Mouse (Mus musculus) cerebellum, postnatal 10 days (tissue): ENCODE measurements around the gene Klrg2.
"Not testable (repeated sequence)": the region's sequence is repeated elsewhere in the genome, so short reads cannot be mapped to it uniquely, and the experiment has no call there.

Experiments
- DNase-seq, 2 experiments: peaks; one replicate each; pipeline ENCODE4 v3.0.0; 2021; ENCODE audit warnings: mixed read lengths in 2 of 2

The Klrg2 gene

DNA sequence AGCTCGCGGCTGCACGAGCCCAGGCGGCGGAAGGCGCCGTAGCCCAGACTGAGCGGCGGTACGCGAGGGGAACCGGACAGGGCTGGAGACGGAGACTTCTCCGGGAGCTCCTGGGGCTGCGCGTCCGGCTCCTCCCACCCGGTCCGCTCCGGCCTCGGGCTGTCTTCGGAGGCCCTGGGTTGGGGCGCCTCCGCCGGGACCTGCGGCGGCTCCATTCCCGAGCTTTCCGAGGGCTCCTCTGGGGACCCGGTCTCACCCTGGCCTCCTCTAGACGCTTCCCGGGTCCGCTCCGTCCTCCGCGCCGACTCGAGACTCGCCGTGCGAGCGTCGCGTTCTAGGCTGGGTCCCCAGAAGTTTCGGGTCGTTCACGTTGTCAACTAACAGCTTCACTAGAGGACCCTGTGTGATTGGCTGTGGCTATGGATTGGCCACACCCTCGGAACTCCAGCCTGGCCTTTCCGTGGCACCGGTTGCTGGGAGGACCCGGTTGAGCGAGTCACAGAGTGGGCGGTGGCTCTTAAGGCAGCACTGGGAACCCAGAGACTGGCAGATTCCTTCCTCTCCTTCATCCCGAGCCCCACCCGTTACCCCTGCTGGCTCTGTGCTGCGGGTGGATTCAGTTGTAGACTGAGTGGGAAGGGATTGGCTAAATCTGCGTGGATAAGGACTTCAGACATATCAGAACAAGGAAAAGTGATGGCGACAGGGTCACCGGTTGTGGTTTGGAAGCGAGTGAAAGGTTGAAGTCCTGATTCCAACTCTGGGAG, at the start of gene Klrg2:
Gene Klrg2, minus strand, starts transcription at position 391 of the 767 bp plus-strand sequence.
- peak; percentile 66 to 69 for DNase-seq

DNA sequence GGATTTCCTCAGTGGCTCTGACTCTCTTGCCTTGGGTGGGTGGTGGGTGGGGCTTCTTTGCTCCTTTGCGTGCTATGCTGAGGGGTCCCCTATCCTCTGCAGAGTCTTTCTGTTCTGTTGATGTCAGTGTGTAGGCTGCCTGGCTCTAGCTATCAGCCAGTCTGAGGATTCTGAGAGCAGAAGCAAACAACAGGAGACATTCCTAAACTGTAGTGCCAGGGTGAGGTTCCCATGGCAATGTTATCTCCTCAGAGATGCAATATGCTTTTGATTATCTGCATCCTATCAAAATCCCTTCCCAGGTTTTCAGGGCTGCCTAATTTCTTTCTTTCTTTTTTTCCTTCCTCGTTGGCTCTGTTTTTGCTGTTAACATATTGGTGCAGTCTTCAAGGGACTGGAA, 45.5 kb upstream of the Klrg2 start:
- DNase-seq, result no peak

DNA sequence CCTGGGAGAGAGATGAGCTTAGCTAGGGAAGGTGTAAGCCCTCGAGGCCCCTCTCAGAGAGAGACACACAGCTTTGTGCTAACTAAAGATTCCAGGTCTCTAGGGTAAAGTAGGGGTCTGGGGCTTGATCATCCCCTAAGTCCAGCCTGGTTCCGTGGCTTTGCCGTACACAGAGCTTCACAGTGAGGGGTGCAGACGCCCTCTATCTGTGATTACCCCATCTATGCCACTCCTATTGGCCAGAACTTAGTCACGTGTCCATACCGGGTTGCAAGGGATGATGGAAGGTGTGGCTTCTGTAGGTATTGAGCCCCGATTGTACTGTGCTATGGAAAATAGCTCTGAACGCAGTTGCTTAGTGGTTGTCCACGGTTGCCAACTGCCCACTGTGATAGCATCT, 40.6 kb upstream of the Klrg2 start:
- DNase-seq, result no peak

DNA sequence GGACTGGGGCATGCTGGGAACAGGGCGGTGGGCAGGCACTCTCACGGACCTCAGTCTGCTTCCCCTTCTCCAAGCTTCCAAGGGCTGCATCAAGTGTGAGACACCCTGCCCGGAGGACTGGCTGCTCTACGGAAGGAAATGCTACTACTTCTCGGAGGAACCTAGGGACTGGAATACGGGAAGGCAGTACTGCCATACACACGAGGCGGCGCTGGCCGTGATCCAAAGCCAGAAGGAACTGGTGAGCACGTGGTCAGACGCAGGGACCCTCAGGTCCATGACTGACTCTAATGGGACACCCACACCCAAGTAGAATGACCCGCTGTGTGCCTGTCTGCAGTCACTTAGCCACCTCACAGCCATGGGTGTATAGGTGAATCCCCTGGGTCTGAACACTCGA, 39.7 kb upstream of the Klrg2 start:
- DNase-seq, result peak in 1 of 2 experiments; percentile 35

DNA sequence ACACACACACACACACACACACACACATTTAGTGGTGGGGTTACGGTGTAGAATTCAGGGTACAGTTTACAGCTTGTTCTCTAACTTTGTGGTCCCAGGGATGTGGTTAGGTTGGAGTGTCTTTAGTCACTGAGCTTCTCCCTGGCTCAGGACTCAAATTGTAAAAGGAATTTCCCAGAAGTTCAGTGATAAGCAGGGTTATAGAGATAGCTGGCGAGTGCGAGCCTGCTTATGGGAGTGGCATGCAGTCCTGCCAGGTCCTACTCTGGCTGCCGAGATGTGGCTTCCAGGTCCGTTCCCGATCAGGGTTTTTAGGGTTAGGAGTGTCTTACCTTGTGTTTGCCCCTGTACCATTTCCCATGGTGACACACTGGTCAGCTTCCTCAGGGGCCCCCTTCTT, 39.2 kb upstream of the Klrg2 start:
- DNase-seq, result no peak

DNA sequence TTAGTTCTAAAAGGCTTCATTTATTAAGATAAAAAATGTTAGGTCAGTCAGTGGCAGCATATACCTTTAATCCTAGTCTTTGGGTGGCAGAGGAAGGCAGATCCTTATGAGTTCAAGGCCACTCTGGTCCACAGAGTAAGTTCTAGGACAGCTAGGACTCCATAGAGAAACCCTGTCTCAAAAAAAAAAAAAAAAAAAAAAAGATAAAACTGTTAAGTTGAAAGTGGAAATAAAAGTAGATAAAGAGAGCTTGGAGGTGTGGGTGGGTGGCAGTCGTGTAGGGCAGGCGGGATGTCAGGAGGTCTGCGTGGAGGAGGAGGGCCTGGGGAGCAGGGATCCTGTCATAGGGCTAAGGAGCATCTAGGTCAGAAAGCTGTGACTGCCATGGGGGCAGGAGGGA, 35.0 kb upstream of the Klrg2 start:
- no peak for DNase-seq

DNA sequence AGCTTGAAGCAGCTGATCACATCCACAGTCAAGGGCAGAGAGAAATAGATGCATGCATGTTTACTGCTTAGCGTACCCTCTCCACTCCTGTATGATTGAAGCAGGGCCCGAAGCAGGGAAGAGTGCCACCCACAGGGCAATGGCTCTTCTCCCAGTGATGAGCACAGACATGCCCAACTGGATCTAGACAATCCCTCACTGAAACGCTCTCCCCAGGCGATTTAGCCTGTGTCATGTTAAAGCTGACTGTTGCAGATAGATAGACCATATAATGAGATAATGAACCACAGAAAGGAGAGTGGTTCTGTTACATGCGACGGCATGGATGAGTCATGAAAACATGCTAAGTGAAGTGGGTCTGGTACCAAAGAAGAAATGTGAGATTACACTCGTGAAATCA, 34.2 kb upstream of the Klrg2 start:
- DNase-seq, result peak in 1 of 2 experiments; percentile 18

DNA sequence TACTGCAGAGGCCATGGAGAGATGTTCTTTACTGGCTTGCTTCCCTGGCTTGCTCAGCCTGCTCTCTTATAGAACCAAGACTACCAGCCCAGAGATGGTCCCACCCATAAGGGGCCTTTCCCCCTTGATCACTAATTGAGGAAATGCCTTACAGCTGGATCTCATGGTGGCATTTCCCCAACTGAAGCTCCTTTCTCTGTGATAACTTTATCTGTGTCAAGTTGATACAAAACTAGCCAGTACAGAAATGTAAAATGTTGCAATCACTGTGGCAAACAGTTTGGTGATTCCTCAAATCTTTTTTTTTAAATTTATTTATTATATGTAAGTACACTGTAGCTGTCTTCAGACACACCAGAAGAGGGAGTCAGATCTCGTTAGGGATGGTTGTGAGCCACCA, 33.4 kb upstream of the Klrg2 start:
- DNase-seq, result not testable (repeated sequence)

DNA sequence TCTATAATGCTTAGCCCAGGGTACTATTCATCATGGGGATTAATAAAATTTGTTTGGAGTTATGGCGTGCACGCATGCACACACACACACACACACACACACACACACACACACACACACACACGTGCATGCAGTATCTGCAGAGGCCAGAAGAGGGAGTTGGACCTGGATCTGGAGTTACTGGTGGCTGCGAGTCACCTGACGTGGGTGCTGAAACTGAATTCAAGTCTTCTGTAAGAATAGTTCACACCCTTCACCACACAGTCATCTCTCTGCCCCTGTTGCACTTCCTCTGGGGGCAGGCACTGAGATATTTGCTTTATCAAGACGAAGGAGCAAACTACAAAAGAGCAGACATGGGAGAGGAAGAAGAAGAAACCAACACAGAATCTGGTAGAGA, 32.5 kb upstream of the Klrg2 start:
- DNase-seq, result no peak

DNA sequence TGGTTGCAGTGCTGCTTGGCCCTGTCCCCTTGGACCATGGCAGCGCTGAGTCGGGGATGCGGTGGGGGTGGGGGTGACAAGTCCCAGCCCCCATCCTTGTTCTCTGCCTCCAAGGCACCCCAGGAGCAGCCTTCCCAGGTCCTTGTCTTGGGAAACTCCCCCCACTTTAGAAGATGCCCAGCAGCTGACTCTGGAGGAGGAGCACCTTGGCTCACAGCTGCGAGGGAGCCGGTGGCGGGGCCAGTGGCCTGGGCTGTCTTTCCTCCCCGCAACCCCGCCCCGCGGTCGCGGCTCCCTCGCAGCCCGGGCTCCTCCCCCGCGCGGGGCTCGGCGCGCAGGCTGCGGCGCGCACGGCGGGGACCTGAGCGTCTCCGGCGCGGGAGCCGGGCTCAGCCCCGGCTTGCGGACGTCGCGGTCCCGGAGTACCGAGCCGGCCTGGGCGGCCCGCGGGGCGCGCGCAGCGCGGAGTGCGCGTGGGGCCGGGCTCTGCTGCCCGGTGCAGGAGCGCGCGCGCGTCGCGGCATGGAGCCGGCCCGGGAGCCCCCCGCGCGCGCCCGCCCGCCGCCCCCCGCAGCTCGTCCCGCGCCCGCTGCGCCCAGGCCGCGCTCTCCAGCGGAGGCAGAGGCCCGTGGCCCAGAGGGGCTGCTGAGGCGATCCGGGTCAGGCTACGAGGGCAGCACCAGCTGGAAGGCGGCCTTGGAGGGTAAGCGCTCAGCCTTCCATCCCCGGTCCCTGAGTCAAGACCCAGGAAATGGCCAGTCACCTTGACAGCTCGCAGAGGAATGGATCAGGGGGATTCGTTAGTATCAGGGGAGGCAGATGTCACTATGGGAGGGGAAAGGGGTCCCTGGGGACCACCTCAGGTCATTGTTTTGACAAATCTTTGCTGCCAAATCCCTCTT, 25.9 kb upstream of the Klrg2 start, which contains the start of gene Clec2l:
Gene Clec2l, plus strand, starts transcription at position 356 of the 902 bp plus-strand sequence.
- DNase-seq, result peak; percentile 71 to 80

DNA sequence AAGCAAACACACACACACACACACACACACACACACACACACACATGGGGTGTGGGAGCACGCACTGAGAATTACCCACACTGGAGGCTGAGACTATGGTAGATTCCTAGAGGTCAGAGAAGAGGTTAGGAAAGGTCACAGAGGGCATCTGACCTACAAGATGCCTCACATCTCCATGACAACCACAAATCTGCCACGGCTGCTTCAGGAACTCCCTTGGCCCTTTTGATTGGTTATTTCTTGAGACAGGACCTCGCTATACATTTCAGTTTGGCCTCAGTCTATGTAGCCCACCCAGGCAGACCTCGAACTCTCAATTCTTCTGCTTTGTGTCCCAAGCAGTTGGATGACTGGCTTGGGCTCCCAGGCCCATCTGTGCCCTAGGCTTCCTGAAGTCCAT, 24.6 kb upstream of the Klrg2 start:
- no peak for DNase-seq

DNA sequence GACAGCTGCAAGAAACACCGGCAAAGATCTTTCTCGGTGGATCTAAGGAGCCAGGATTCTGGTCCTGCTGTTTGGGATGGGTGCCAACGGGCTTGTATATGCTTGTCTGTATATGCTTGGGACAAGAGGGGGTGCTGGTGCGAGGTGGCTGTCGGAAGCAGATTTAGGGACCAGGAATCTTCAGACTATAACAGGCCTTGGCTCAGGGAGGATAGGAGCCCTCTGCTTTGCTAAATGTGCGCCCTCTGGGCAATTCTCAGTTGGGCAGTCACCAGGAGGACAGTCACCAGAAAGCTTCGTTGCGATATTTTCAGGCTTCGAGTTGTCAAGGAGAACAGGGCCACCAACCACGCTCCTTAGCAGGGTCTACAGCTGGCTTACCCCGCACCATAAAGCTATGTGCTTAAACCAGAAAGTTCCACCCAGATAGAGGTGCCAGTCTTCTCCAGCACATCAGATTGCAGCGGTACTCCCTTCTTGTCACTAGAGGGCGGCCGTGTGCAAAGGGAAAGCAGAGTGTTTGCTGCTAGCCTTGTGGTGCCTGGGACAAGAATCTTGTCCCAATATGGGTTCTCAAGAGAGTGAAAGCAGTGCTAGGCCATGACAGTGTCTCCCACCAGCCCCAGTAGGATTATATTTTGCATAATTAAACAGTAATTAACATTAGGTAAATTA, 13.4 kb upstream of the Klrg2 start:
- DNase-seq, result peak; percentile 85 to 87

DNA sequence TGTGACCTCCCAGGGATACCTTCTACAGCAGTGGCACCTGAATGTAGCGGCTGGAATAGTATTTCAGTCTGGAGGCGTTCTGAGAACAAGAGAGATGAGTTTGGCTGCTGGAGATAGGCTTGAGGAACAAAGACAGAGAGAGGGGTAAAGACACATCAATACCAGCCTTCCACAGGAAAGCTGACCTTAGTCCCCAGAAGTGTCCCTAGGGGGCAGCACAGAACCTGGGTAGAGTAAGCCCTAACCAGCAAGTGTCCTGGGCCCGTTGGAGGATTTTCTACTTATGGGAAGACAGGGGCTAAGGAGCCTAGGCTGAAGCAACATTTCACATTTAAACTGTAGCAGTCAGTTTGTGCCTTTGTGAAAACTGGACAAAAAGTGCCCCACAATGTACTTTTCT, 12.5 kb upstream of the Klrg2 start:
- DNase-seq, result peak; percentile 40

DNA sequence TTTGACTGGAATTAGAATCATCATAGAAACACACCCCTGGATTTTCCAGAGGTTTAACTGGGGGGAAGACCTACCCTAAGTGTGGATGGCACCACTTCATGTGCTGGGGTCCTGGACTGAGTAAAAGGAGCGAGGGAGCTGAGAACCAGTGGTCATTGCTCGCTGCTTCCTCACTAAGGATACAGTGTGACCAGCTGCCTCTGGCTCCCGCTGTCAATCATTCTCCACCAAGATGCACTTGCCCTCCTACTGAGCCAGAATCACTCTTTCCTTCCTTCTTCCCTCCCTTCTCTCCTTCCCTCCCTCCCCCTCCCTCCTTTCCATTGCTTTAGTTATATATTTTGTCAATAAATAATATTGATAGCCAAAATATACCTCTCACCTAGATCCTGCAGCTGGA, 6.0 kb upstream of the Klrg2 start:
- DNase-seq, result no peak

DNA sequence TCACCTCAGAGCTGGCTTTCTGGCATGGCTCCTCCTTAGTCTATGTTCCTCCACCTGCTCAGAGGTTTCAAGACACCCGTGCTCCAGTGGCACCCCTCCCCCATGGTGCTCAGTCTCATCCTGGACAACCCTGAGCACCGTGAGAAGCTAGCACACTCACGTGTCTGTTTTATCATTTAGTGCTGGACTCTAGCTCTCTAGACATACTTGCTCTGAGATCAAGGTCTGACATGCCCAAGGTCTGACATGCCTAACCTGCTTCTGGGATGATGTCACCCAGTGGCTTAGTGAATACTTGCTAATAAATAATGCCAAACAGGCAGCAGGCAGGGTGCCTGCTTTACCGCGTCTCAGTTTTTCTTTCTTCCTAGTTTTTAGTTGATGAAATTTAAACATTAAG, 5.6 kb upstream of the Klrg2 start:
- no peak for DNase-seq

DNA sequence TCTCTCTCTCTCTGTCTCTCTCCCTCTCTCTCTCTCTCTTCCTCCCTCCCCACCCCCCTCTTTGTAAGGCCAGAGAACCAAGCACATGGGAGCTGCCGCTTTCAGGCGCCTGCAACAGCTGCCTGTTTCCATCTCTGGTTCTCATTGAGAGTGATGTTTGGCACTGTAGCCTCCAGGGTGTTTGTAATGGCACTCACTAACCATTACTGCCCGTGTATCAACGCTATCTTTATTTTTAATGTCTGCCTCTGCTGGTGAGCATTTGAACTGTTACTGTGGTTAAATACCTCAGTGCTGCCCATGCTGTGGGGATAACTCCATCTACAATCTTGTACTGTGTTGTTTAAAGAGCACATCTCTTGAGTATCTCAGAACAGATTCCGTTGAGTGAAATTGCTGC, 4.6 kb upstream of the Klrg2 start:
- no peak for DNase-seq

DNA sequence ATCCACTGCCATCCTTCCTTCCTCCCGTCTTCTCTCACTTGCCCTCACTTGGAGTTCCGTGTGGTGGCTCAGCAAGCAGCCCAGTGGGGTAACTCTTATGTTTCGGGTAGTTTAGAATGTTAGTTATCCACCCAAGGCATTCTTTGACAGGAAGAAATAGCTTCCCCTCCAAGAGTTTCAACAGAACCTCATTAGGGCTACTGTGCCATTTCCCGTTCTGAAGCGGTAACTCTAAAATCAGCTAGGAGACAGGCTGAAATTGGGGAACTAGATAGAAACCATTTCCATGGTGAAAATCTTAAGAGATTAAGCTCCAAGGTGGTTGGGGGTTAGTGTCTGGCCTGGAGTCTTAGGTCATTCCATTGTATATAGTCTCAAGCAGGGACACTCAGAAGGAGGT, 4.2 kb upstream of the Klrg2 start:
- no peak for DNase-seq

DNA sequence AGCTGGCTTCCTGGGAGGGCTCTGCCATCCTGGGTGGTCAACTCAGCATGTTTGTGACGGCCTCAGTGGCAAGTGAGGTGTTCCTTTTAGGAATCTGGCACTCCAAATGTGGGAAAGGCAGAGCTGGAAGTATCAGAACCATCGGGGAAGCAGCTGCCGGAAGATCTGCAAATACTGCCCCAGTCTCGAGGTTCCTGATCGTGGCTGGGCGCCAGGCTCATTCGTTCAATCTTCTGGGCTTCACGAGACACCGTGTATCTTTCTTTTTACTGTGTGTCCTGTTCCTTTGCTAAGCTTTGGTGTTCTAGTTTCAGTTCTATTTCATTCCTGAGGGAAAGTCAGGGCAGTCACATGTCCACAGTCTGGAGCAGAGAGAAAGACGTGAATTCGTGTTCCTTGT, 3.4 kb upstream of the Klrg2 start:
- peak; percentile 38 to 44 for DNase-seq

DNA sequence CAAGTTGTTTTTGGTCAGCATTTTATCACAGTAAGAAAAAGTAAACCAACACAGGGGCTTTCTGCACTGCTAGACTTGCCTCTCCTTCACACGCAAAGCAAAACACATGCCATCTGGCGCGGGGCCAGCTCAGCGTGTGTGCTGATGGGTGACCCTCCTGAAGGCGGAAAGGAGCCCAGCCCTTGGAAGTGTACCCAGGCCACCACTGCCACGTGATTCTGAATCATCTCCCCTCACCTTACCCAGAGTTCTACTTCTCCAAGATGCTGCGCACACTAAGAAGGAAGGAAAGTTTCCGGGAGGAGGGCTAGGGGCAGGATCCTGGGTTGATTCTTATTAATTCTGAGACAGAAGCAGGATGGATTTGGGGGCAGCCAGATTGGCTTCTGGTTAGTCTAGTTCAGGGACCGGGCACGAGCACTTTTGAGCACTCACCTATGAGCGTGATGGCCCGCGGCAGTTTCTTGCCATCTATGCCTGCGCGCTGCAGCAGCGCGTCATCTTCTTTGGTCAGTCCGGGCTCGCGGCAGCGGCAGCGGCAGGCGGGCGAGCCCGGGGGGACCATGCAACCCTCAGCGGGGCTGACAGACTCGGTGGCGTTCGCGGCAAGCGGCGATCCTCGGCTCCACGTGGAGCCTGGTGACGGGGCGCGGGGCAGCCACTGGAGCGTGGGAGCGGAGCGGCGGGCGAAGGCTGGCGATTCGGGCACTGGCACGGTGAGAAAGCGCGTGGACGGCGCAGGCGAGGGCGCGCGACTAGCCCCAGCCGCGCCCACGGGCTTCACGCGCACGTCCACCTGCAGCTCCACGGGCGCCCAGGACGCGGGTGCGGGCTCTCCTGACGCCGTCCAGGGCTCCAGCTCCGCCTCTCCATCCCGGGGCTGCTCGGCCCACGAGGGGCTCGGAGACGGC, 846 bp downstream of the Klrg2 start:
- DNase-seq, result peak; percentile 77 to 79

DNA sequence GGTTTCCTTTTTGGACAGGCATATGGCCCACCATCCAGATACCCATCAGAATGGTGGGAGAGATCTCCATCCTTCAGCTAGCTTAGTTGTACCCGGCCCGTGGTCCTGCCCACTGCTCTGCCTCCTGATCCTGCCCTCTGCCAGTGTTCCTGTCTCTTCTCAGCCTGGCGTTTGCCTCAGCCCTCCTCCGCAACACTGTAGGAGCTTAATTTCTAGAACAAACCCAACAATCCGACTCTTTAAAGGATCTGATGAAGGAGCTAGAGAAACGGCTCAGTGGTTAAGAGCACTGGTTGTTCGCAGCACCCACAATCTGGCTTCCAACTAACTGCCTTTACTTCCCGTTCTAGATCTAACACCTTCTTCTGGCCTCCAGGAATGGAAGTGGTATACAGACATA, 2.6 kb downstream of the Klrg2 start:
- DNase-seq, result no peak

DNA sequence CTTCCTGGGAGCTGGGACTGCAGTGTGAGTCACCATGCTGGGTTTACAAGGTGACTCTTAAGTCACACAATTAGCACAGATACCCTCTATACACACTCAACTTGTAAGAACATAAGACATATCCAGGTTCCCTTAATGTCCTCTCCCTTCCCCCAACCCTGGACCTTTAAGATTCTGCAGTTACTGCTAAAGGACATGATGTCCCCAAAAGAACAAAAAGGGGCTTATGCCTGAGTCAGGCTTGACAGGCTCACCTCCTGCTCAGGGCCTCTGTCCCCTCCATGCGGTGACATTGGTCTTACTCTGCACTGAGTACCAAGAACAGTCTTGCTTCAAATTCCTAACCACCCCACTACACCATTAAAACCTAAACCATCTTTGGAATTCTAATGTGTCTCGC, 4.2 kb downstream of the Klrg2 start:
- peak in 1 of 2 experiments; percentile 0 for DNase-seq

DNA sequence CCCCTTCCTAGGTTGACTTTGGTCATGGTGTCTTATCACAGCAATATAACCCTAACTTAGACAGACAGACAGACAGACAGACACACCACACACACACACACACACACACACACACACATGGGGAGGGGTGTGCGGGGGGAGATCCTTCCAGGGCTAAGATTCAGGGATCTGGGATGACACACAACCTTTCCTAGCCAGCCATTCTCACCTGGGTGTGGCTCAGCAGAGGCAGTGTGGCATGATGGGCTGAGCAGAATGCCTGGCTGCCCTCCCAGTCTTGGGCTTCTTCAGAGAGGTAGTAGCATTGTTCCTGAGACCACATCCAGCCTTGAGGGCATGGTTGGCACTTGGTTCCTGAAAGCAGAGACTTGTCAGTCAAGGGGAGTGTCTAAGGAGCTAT, 7.5 kb downstream of the Klrg2 start:
- no peak for DNase-seq
